Mouse (Mus musculus) adrenal gland, postnatal 25 days (tissue): ENCODE measurements around the gene Rbfox2. TPM values are rescaled to one million over a fixed set of nuclear protein-coding genes. Genes with fewer than 3 reads are reported as not detected.
"Not testable (repeated sequence)": the region's sequence is repeated elsewhere in the genome, so short reads cannot be mapped to it uniquely, and the experiment has no call there.

Source experiments
- DNase-seq: peaks from one replicate; pipeline ENCODE4 v3.0.0; 2021; ENCODE audit warnings: mixed read lengths
- total RNA-seq: library from RNA; stranded (reverse); gene quantifications from 2 replicates; pipeline ENCODE4 v1.2.3, GENCODE M21; 2021

Gene Rbfox2
- total RNA-seq, 1 experiment from 2014 or later: 68.7 TPM

DNA sequence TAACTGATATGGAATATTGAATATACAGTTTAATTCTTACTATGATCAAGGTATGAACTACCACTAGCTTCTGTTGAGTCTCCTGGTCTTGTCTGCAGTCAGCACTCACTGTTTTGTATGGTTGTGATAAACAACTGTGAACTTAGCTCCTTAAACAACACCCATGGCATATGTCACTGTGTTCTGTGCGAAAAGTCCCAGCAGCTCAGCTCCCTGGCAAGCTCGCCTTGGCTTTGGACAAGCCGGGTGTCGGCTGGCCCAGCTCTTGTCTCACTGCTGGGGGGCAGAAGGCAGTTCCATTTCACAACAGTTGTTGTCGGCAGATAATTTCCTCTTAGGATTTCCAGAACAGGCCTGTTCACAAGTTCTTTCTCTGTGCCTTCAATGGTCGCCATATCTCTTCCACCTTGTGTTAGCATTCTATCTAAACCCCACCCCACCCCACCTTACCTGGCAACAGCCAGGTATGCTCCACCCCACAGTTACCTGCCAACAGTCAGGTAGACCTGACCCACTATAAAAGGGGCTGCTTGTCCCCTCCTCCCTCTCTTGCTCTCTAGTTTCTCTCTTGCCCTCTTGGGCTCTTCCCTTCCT lies 241.4 kb downstream of the Rbfox2 start:
- DNase-seq: no peak

DNA sequence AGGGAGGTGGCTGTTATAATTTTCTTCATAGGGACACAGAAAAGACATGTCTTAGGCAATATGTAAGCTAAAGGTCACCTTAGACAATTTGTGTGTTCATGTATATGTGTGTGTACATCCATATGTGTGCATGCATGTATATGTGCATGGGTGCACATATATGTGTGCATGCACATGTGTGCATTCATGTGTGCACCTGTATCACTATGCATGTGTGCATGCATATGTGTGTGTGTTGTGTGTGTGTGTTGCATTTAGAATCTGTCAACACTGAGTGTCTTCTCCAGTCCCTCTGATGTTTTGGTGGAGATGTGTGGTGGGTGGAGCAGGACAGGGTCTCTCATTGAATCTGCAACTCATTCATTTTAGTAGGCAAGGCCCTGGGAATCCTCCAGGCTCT lies 244.1 kb downstream of the Rbfox2 start:
- DNase-seq: no peak

DNA sequence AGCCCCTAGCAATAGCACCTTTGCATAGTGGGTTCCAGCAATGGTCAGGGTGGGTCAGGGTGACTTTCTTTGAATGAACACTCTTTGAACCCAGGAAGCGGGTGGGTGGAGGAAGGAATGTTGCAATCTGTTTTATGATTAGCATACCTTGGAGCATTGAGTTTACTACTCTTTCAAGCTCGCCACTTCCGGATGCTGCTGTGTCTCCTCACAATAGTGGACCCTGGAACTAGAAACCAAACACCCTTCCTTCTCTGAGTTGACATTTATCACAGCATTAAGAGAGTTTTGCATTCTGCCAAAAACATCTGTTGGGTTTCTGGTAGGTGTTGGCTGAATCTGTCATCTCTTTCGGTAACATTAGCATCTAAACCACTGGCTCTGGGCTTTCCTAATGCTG lies 247.4 kb downstream of the Rbfox2 start:
- not testable (repeated sequence) for DNase-seq

DNA sequence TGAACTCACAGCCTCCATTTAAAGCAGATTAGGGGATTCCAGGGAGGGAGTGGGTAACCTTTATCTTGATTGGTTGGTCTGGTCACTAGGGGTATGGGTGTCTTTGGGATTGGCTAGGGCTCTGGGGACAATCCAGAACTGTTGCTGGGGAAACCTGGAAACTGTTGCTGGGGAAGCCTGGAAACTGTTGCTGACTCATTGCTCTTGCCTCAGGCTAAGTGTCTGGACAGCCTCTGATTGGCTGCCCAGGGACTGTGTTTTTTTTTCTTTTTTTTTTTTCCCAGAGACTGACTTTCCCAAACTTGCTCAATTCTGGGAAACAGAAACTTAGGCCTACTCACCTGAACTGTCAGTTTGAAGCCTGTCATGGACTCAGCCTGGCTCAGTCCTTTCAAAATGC lies 248.2 kb downstream of the Rbfox2 start:
- DNase-seq: no peak

DNA sequence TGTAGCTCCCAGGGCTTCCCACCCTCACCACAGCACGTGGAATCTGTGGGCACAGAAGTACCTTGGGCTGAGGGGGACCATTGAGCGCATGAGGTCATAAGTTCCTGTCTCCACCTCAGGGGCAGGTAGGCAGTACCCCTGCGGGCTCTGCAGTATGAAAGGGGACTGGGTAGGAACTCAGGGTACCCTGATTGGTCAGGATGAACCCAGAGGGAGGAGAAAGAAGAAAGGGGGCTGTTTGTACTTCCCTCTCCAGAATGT lies 250.1 kb downstream of the Rbfox2 start:
- DNase-seq: no peak

DNA sequence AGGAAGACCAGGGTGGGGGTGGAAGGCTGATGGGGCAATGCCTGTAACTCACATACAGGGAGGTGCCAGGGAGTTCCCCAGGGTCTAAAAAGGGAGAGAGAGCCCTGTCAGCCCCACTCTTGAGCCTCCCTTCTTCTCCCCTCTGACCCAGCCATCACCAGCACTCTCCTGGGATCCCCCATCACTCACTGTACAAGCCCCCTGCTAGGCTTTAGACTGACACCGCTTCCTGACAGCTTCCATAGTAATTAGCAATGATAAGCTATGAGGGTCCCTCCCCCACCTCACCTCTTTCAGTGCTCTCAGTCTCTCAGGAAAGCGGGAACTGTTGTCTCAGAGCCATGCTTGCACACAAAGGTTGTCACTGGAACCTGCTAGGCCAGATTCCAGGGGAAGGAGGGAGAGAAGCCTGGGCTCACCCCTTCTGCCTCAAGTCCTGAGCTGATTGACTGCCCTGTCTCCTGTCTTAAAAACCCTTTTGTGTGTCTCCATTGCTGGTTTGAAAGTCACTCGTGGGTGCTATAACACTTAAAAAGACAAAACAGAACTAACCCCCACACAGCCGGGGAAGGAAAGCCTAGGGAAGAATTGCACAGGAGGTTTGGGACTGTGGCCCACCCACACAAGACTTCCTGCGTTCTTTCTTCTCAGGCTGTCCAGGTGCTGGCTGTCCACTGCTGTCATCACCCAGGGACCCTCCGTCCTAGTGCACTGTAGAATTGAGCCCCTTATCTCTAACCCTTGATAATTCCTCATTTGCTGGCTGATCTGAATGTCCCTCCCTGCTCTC lies 250.6 kb downstream of the Rbfox2 start:
- no peak for DNase-seq

DNA sequence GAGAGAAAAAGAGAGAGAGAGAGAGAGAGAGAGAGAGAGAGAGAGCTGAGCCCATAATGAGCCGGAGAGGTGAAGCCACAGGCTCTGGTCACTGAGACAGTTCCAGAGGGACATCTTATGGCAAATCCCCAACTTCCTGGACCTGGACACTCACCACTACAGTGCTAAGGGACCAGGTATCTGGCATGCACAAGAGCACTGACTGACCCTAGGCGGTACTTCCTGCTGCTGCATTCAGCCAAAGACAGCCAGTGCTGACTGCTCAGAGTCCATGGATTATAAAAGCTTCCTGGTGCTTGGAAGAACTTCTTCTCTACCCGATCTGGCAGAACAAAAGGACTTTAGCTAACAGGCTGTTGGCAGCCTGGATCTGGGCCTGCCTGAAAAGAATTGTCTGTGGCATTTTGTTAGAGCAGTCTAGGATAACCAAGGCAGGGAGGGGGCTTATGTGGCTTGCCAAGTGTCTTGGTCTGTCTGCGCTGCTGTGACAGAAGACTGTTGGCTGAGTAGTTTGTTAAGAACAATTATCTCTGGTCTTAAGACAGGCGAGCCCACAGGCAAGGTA lies 252.1 kb downstream of the Rbfox2 start:
- DNase-seq: no peak

DNA sequence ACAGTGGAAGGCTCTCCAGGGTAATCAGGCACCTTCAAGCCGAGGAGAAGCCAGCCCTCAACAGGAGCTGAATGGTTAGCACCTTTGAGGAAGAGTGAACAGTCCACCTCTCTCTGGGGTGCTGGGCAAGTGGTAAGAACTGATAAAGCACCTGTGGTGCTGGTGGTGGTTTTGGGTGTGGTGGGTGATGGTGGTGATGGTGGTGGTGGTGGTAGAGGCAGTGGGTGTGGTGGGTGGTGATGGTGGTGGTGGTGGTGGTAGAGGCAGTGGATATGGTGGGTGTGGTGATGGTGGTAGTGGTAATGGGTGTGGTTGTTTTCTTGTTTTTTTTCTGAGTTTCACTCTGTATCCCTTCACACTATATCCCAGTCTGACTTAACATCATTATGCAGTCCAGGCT lies 253.8 kb downstream of the Rbfox2 start:
- DNase-seq: no peak

DNA sequence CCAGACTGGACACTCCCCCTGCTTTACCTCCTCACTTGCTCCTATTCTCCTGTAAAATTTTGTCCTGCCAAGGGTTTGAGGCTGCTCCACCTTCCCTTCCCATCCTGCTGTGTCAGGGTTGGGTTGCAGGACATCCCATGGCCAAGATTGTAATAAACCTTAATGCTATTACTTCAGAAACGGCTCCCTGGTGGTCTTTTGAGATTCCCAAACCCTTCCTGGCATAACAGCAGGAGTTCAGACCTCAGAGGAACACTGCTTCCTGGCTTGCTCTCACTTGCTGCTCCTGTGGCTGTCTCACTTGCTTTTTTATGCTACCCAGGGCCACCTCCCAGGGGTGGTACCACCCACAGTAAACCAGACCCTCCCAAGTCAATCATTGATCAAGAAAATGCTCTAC lies 254.6 kb downstream of the Rbfox2 start:
- no peak for DNase-seq

DNA sequence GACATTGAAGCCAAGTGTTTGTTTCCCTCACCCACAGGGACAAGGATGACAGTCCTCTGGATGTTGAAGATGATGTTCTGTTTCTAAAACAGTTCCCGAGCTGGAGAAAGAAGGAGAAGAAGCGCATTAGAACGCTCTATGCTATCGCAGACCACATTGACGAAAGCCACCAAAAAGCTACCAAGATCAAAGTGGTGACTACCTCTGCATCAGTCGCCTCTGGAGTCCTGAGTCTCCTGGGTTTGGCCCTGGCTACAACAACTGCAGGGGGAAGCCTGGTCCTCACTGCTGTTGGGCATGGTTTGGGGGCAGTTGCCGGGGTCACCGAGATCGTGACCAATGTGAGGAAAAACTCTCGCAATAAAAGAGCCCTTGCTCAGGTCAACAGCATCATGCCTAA lies 256.2 kb downstream of the Rbfox2 start, which contains the start of gene Mb:
Mb (minus strand) TSS at position 101 of the 400 bp plus-strand sequence.
- no peak for DNase-seq

DNA sequence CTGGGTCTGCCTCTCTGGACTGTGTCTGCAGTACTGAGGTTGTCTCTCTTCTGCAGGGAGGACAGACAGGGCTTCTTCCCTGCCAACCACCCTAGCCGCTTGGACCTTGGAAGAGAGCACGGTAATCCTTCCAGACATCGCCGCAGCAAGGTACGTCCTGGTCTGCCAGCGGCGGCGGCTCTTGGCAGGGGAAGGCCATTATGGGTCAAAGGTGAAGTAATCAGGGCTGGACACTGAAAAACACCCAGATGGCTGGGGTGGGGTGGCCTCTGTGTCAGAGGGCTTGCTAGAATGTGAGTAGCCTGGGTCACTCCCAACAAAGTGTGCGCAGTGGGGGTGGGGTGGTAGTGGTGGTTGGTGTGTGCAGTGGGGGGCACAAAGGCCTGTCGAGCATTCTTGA lies 261.2 kb downstream of the Rbfox2 start:
- peak; percentile 37 for DNase-seq

DNA sequence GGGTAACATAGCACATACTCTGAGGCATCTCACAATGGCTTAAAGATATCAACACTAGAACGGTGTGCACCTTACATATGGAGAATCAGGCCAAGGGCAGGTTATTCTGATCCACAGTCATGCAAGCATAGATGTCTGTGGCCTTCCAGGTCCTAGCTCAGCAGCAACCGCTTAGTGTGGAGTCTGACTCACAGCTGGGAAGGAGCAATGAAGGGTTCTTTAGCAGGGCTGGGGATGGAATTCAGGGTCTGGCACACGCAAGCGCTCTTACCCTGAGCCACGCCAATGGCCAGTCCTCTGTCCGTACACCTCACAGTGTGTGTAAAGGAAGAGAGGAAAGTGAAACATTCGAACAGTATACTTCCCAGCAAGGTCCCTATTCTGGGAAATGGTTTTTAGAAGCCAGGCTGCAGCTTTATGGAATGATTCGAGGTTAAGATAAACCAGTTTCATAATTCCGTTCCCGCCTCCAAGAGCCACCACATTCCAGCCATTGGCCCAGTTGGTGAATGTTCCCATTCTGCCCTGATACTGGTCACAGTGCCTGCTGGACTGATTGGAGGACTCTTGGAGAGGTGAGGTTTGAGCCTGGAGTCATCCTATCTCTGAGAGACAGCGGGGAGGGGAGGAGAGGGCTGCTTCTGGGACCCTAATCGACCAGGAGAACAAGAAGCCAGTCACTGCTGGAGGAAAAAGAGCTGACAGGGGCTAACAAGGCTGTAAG lies 262.0 kb downstream of the Rbfox2 start, which contains the start of gene Apol6:
Apol6 (plus strand) TSS at position 133 of the 724 bp plus-strand sequence.
- peak; percentile 23 for DNase-seq

DNA sequence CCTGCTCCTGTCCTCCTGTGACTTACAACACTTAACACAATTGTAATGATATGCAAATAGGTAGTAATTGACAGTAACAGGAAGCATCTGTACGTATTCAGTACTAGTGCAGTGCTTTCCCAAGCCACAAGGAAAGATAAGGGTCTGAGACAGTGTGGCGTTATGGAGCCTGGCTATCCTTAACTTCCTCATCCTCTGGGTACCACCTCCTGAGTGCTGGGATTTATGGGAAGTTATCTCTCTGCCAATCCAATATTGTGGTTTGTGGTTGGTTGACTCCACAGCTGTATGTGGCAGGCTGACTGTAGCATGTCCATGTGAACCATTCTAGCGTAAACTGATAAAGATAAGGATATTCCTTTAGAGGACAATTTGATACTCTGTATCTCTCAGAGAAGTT lies 266.0 kb downstream of the Rbfox2 start:
- DNase-seq: no peak

DNA sequence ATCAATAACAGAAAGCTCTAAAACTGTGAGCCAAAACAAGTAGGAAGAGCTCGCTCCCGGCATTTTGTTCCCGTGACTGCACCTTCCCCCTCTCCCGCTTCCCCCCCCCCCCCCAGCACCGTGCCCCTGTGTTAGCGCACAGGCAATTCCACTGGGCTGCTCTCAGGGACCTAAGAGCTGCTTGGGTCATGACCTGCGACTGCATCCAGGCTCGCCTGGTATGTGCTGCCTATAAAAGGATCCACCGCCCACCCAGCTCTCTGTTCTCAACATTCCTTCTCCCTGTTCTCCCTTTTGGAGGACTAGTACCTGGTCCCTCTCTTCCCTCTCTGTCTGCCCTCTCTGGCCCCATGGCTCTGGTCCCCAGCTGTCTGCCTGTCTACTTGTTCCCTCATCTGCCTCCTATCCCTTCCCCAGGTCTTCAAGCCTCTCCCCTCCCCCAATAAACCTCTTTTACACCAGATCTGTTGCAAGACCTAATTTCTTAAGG lies 267.5 kb downstream of the Rbfox2 start:
- no peak for DNase-seq

DNA sequence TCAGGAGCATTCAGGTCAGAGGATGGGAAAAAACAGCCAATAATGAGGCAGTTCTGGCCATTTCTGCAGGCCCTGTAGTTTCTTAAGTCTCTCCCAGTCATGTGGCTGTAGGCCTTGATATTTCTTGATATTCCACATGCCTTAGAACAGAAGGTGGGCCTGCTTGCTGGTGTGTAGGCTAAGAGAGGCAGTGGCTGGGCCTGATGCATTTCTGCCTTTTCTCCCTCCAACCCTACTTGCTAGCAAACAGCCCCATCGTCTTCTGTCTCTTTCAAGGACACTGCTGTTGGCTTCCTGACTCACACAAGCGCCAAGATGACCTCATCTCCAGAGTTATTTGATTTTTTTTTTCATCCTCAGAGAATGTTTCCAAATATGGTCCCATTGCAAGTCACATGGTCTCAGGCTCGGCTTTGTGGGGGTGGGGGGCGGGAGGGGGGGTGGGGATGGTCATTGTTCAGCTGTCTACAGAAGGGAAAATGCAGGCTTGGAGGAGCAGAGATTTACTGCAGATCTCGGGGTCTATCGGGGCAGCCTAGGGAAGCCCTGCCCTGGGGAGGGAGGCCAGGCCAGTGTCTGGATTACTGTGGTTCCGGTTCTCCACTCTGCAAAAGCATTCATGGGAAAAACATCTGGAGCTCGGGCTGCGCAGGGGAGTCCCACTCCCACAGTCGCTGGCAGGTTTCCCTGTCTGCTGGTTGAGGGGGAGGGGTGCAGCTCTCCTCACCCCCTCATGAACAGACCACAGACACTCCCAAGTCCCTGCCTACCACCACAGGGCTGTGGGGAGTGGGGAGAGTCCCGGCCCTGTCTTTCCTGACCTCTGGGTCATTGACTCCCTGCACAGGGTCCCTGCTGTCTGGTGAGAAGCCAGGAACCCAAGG lies 269.3 kb downstream of the Rbfox2 start:
- peak; percentile 58 for DNase-seq

DNA sequence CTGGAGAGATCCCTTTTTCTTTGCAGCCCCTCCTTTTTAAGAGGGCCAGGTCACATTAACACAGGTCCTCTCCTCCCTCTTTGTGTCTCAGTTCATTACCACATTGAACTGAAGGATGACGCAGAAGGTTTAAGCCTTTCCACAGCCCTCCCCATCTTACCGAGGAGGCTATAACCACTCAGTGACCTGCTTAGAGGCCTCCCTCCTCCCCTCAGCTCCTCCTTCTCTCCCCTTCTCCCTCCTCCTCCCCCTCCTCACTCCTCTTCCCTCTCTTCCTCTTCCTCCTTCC lies 269.9 kb downstream of the Rbfox2 start:
- no peak for DNase-seq

DNA sequence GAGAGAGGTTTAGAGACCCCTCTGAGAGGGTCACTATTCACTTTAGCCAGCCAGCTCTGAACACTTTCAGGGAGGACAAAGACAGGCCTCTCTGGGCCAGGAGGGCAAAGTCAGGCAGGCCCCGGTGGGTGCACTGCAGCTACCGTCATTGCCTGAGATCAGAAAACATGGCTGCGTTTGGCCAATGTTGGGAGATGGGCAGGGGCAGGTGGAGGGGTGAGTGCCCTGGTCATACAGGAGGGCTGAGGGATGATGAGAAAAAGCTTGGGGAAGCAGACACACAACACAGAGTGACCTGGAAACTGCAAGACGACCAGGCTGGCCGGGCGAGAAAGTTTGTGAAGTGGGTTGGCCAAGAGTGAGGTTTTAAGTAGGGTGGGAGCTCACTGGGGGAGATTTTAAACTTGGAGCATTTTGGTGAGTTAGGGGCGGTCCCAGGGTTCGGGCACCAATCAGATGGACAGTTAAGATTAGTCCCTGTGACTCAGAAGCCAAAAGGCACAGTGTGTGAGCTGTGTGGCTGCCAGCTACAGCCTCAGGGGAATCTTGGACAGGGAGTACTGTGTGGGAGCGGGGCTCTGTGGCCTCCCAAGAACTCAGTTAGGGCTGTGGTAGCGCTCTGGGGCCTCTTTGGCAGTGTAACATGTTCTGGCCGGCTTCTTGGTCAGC lies 270.4 kb downstream of the Rbfox2 start:
- peak; percentile 77 for DNase-seq

DNA sequence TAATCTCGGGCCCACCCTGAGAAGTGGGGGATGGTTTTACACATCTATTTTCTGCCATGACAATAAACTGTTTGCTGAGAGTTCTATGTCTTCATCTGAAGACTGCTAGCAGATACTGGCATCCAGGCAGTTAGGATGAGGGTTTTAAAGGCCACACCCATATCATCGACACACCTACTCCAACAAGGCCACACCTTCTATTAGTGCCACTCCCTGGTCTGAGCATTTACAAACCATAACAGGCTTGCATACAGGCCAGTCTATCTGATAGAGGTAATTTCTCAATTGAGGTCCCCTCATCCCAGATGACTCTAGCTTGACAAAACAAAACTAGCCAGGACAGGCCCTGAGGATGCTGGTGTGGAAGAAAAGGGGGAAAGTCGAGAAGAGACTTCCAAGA lies 271.2 kb downstream of the Rbfox2 start:
- no peak for DNase-seq

DNA sequence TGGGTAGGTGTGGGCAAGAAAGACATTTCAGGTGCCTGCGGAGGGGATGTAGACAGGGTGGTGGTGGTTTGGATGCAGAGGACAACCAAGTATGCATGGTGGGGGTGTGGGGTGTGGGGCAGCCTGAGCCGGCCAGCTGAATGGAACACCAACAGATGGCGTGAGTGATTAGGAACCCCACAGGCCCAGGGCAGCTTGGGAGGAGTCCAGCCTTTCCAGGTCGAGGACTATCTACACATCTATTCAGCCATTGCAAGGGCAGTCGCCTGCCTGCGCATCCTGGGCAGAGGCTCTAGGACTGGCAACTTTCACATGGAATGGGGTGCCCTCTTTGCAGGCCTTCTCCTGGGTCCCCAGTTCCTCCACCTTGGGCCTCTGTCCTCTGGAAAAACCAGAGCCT lies 272.3 kb downstream of the Rbfox2 start:
- no peak for DNase-seq

DNA sequence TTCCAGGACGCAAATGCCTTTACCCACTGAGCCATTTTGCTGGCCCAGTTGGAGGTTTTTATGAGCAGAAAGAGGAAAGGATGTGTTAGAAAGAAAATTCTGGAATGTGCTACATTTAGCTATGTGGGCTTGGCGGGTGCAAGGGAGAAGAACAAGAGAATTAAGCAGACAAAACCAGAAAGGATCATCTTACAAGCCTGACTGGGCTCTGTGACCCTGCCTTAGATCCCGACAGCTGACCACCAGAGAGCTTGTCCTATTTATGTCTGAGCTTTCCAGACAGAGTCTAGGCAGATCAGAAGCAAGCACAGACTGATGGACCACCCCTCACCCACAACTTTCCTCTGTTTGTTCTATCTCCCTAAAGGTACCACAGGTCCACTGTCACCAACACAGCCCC lies 275.5 kb downstream of the Rbfox2 start:
- no peak for DNase-seq

DNA sequence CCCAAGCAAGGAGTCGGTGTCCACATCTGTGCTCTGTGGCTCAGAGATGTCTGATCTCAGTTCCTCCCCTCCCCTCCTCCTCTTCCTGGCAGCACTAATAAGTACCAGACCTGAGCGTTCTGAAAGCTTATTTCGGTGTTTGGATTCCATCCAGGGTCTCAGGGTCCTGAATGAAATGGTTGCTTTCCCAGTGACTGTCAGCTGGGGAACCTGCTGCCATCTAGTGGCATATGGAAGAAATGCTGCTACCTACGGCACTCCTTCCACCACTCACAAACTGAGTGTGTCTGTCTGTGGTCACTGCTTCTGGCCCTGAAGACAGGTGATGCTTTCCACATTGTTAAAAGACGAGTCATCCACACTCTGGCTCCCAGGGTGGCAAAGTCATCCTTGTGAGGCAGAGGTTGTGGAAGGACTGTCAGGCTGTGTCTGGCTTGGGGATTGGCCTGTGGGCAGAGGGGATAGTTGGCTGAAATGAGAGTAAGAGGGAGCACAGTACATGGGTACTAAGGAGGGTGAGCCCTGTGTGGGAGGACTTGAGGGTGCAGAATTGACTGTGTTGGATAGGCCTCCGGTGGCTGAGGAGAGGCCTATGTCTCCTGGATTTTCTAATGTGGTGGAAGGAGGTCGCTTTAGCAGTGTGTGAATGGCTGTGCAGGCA lies 277.3 kb downstream of the Rbfox2 start:
- DNase-seq: no peak
